Mouse (Mus musculus): ENCODE results near the gene Tex21. TPM values are rescaled to one million over a fixed set of nuclear protein-coding genes. Genes with fewer than 3 reads are reported as not detected.
"Not testable (repeated sequence)": the region's sequence is repeated elsewhere in the genome, so short reads cannot be mapped to it uniquely, and the experiment has no call there.

Tex21 gene
- total and polyA plus RNA-seq, 3 experiments: not detected

DNA sequence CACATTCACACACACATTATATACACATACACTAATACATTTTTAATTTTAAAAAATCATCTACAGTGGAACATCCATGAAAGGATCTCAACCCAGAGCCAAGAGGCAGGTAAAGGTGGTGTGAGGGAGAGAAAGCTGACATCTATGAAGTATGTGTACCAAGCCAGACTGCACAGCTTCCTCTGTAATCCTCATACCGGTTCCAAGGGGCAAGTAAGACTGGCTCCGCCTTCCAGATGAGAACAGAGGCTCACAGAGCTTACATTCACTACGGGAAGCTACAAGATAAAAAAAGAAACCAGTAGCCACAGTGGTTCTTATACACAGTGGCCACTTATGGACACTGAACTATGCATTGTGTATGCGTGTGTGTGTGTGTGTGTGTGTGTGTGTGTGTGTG, 67.0 kb downstream of the Tex21 start:
- Histone ChIP-seq H3K9ac (ENCODE audit: low read depth, low read length) (no peak overlapping the region), H3K27ac (no peak overlapping the region), H3K36me3 (ENCODE audit: control insufficient read depth, insufficient read depth, low read length) (no peaks in the 10 kb centered on the region), H3K27me3 (ENCODE audit: control insufficient read depth, insufficient read depth, low read length) (no peaks in the 10 kb centered on the region), H3K79me2 (replicated peaks; ENCODE audit: control insufficient read depth, insufficient read depth, low read length) (no peaks in the 10 kb centered on the region), H3K4me3 (no peak overlapping the region), H3K4me1 (ENCODE audit: control insufficient read depth, insufficient read depth, low read length) (no peaks in the 10 kb centered on the region)
- intact Hi-C loops (cut with DNase I): loop anchor here (5.0 kb wide), 1 partner anchor 392 kb away; no protein-coding TSS in a partner anchor
- no peak for DNase-seq
- 52% methylated on average over 4 of the region's 4 CpGs for WGBS
- TF ChIP-seq POLR2A (IDR thresholded peaks at IDR 0.05; ENCODE audit: insufficient read depth, low read depth, low read length): no peak
- TF ChIP-seq EP300 (IDR thresholded peaks at IDR 0.05; ENCODE audit: insufficient read depth, low read depth, low read length): no peak

- no peak for TF ChIP-seq CTCF (IDR thresholded peaks at IDR 0.05)
- Histone ChIP-seq H3K9ac (ENCODE audit: low read depth, low read length) (no peak overlapping the region), H3K27ac (no peak overlapping the region), H3K36me3 (ENCODE audit: control insufficient read depth, insufficient read depth, low read length) (no peaks in the 10 kb centered on the region), H3K4me1 (ENCODE audit: control insufficient read depth, insufficient read depth, low read length) (no peaks in the 10 kb centered on the region), H3K27me3 (ENCODE audit: control insufficient read depth, insufficient read depth, low read length) (no peaks in the 10 kb centered on the region), H3K4me3 (no peak overlapping the region), H3K79me2 (replicated peaks; ENCODE audit: control insufficient read depth, insufficient read depth, low read length) (no peaks in the 10 kb centered on the region)
- DNase-seq: no peak
- 65% methylated on average over 5 of the region's 5 CpGs for WGBS
- intact Hi-C loops (cut with DNase I): loop anchor here (5.0 kb wide), 1 partner anchor 392 kb away; no protein-coding TSS in a partner anchor
Measured at GRCm38 (mm10) chr12:76179051-76179450, 67.5 kb downstream of the Tex21 start.

- TF ChIP-seq EP300 (IDR thresholded peaks at IDR 0.05; ENCODE audit: insufficient read depth, low read depth, low read length) (no peak), CTCF (IDR thresholded peaks at IDR 0.05) (peak; percentile 89)
- no peak overlapping the region for H3K9ac ChIP-seq (ENCODE audit: low read depth, low read length)
- H3K4me1 ChIP-seq (ENCODE audit: control insufficient read depth, insufficient read depth, low read length): no peaks in the 10 kb centered on the region
- no peaks in the 10 kb centered on the region for H3K36me3 ChIP-seq (ENCODE audit: control insufficient read depth, insufficient read depth, low read length)
- intact Hi-C loops (cut with DNase I): loop anchor here (1.0 to 5.0 kb wide), 2 partner anchors 162 to 391 kb away; no protein-coding TSS in a partner anchor
- no peaks in the 10 kb centered on the region for H3K27me3 ChIP-seq (ENCODE audit: control insufficient read depth, insufficient read depth, low read length)
- no peaks in the 10 kb centered on the region for H3K79me2 ChIP-seq (replicated peaks; ENCODE audit: control insufficient read depth, insufficient read depth, low read length)
- H3K4me3 ChIP-seq: peak overlapping the region; percentile 39
- WGBS: 34% methylated on average over 16 of the region's 16 CpGs
- no peak overlapping the region for H3K27ac ChIP-seq
- DNase-seq: peak; percentile 52 to 74
Measured at GRCm38 (mm10) chr12:76177864-76178518, 68.6 kb downstream of the Tex21 start.

DNA sequence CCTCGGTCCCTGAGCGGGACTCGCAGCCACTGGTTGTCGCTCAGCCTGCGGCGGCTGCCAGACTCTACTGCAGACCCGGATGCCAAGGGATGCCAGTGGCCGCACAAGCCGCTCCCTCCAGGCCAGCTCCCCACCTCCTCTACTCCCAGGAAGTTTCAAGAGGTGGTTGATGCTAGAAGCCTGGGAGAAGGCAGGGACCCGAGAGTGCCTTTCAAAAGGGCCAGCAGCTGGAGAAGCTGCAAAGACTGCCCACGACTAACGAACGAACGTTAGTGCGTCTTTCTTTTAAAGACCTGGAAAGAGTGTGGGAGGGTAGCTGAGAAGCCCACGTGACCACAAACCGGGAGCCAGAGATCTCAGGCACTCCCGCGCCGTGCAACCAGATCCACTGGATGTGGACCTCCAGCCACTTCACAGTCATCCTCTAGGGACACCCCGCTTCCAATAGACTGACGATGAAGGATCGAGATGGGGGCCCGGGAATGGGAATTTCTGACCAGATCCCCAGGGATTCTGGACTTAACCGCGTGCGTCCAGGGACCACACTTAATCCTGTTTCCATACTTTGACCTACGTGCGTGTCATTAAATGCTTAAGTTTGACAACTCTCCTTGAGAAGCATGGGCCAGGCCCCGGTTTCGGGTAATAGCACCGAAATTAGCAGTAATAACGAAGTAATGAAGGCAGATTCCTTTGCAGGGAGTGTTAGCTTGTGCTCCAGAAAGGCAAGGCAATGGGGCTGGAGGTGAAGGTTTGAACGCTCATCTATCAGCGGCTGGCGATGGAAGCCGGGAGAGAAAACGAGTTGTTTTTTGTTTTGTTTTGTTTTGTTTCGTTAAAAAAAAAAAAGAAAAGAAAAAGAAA, 69.3 kb downstream of the Tex21 start, which contains the start of gene Esr2:
Gene Esr2 (minus strand): TSS at position 260 of the 864 bp plus-strand sequence.
- intact Hi-C loops (cut with DNase I): loop anchor here (5.0 kb wide), 1 partner anchor 390 kb away; no protein-coding TSS in a partner anchor
- TF ChIP-seq CTCF (IDR thresholded peaks at IDR 0.05) (no peak), EP300 (IDR thresholded peaks at IDR 0.05; ENCODE audit: insufficient read depth, low read depth, low read length) (no peak), POLR2A (IDR thresholded peaks at IDR 0.05; ENCODE audit: insufficient read depth, low read depth, low read length) (no peak)
- Histone ChIP-seq H3K27ac (no peak within 1 kb of the TSS), H3K4me3 (peak within 1 kb of the TSS; percentile 39), H3K36me3 (ENCODE audit: control insufficient read depth, insufficient read depth, low read length) (no peaks in the 10 kb centered on the region), H3K79me2 (replicated peaks; ENCODE audit: control insufficient read depth, insufficient read depth, low read length) (no peaks in the 10 kb centered on the region), H3K27me3 (ENCODE audit: control insufficient read depth, insufficient read depth, low read length) (no peaks in the 10 kb centered on the region), H3K4me1 (ENCODE audit: control insufficient read depth, insufficient read depth, low read length) (no peaks in the 10 kb centered on the region), H3K9ac (ENCODE audit: low read depth, low read length) (no peak within 1 kb of the TSS)
- WGBS: under 1% methylated on average over 39 of the region's 39 CpGs
- peak; percentile 20 to 29 for DNase-seq

DNA sequence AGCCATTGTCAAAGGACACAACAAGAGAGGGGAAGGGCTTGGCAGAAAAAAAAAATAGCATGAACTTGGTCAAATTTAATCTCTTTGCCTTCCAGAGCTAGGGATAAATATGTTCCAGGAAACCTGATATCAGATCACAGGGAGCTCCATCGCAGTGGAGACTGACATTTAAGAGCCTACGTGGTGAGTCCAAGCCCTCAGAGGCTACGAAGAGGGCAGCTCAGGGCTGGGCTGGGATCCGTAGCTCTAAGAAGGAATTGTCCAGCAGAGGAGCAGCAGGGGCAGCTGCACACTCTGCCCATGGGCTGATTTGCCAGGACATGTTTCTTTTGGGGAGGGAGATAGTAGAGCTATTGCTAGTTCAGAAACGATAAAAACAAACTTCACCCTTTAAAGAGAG, 80.9 kb downstream of the Tex21 start:
- no peak for DNase-seq
- H3K79me2 ChIP-seq (replicated peaks; ENCODE audit: control insufficient read depth, insufficient read depth, low read length): no peaks in the 10 kb centered on the region
- WGBS: 39% methylated on average over 5 of the region's 5 CpGs
- TF ChIP-seq EP300 (IDR thresholded peaks at IDR 0.05; ENCODE audit: insufficient read depth, low read depth, low read length) (no peak), POLR2A (IDR thresholded peaks at IDR 0.05; ENCODE audit: insufficient read depth, low read depth, low read length) (no peak), CTCF (IDR thresholded peaks at IDR 0.05) (no peak)
- H3K9ac ChIP-seq (ENCODE audit: low read depth, low read length): no peak overlapping the region
- no peak overlapping the region for H3K27ac ChIP-seq
- no peak overlapping the region for H3K4me3 ChIP-seq
- no peaks in the 10 kb centered on the region for H3K36me3 ChIP-seq (ENCODE audit: control insufficient read depth, insufficient read depth, low read length)
- no peaks in the 10 kb centered on the region for H3K27me3 ChIP-seq (ENCODE audit: control insufficient read depth, insufficient read depth, low read length)
- no peaks in the 10 kb centered on the region for H3K4me1 ChIP-seq (ENCODE audit: control insufficient read depth, insufficient read depth, low read length)
- intact Hi-C loops (cut with DNase I): no loop called here

GRCm38 (mm10) chr12:76152389-76152788, 94.2 kb downstream of the Tex21 start:
- H3K27ac ChIP-seq; H3K36me3 ChIP-seq (ENCODE audit: control insufficient read depth, insufficient read depth, low read length); intact Hi-C loops (cut with DNase I); H3K9ac ChIP-seq (ENCODE audit: low read depth, low read length); DNase-seq; H3K79me2 ChIP-seq (replicated peaks; ENCODE audit: control insufficient read depth, insufficient read depth, low read length); H3K4me1 ChIP-seq (ENCODE audit: control insufficient read depth, insufficient read depth, low read length); H3K4me3 ChIP-seq; H3K27me3 ChIP-seq (ENCODE audit: control insufficient read depth, insufficient read depth, low read length): not testable (repeated sequence)
- WGBS: 12% methylated on average over 30 of the region's 30 CpGs

Other genes with a start within 250 kb of the Tex21 start
- gene Esr2, start 69.5 kb downstream of the Tex21 start, total RNA-seq (2021): not detected
- 0.06 and 0.18 TPM in 2 replicates for gene Esr2, start 69.5 kb downstream of the Tex21 start, polyA plus RNA-seq (2012; rRNA removed)
- gene Mthfd1, start 8.6 kb upstream of the Tex21 start, total RNA-seq (2021): 10 to 100 TPM; 27.4 to 30.2 TPM
- gene Mthfd1, start 8.6 kb upstream of the Tex21 start, polyA plus RNA-seq (2012; rRNA removed): 16.9 and 25.6 TPM in 2 replicates
- 1 to 10 TPM; 1.0 to 1.7 TPM for gene Akap5, start 78.1 kb upstream of the Tex21 start, total RNA-seq (2021)
- gene Akap5, start 78.1 kb upstream of the Tex21 start, polyA plus RNA-seq (2012; rRNA removed): 1.1 and 2.3 TPM in 2 replicates
- gene Zbtb25, start 122.9 kb upstream of the Tex21 start, total RNA-seq (2021): 1 to 10 TPM; 6.8 to 7.9 TPM
- 6.0 and 13.4 TPM in 2 replicates for gene Zbtb25, start 122.9 kb upstream of the Tex21 start, polyA plus RNA-seq (2012; rRNA removed)
- gene Zbtb1, start 123.5 kb upstream of the Tex21 start, total RNA-seq (2021): 1 to 10 TPM; 3.0 to 3.9 TPM
- 1.1 and 2.3 TPM in 2 replicates for gene Zbtb1, start 123.5 kb upstream of the Tex21 start, polyA plus RNA-seq (2012; rRNA removed)
- gene Hspa2, start 157.4 kb upstream of the Tex21 start, total RNA-seq (2021): 1 to 10 TPM; 5.0 to 5.1 TPM
- 6.6 and 7.7 TPM in 2 replicates for gene Hspa2, start 157.4 kb upstream of the Tex21 start, polyA plus RNA-seq (2012; rRNA removed)
- gene Ppp1r36, start 170.8 kb upstream of the Tex21 start, total RNA-seq (2021): under 1 TPM; 0.14 to 0.16 TPM
- gene Ppp1r36, start 170.8 kb upstream of the Tex21 start, polyA plus RNA-seq (2012; rRNA removed): 0.09 and 0.41 TPM in 2 replicates